Mouse (Mus musculus): ENCODE measurements around the gene Zbtb14. TPM values are rescaled to one million over a fixed set of nuclear protein-coding genes. Genes with fewer than 3 reads are reported as not detected.

Zbtb14 gene
- total and polyA plus RNA-seq, 2 experiments from 2014 or later, result 19.2 to 19.5 TPM

DNA sequence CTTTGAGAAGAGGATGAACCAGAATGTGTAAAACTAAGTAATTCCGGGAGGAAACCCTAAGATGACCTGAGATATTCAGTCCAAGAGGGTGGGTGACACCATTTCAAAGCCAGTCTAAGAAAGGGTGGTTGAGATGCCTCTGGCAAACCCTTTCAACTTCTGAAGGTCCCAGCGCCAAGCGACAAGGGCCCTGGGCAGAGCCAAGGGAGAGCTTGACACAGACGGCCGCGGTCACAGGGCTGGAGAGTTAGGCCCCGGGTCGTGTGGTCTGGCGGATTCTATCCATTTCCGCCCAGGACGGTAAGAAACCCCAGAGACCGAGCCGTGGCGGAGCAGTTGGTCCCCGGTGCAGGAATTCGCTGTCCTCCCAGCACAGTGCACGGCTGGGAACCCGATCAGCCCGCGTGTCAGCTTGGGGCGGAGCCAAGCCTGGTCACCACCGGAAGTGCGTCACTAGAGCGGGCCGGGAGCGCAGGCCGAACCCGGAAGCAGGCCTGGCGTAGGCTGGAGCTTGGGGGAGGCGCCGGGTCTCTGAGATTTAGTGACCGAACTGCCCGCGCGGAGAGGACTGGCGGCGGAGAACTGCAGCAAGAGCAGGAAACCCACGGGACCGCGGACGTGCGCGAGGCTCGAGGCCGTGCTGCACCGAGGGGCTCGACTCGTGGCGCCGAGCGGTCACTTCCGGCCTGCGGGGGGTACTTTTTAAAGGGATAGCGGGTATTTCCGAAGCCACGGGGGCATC, 34.2 kb downstream of the Zbtb14 start:
- no peaks in the 10 kb centered on the region for H3K4me1 ChIP-seq (ENCODE audit: insufficient read depth, low read length)
- DNase-seq (ENCODE audit: low spot score) (peak; percentile 97), ATAC-seq (peak; percentile 100)
- H3K4me2 ChIP-seq (ENCODE audit: low read depth, low read length), result peak overlapping the region; percentile 92
- WGBS, result under 1% methylated on average over 56 of the region's 56 CpGs
- H3K9me3 ChIP-seq (ENCODE audit: low read length), result no peaks in the 10 kb centered on the region
- H3K27me3 ChIP-seq (ENCODE audit: insufficient read depth, low read length), result no peaks in the 10 kb centered on the region
- TF ChIP-seq CTCF (IDR thresholded peaks at IDR 0.05; ENCODE audit: low read depth), result no peak
- H3K9ac ChIP-seq (replicated peaks; ENCODE audit: low read length), result peak overlapping the region; percentile 84
- no peaks in the 10 kb centered on the region for H3K36me3 ChIP-seq (ENCODE audit: insufficient read depth, low read length)
- peak overlapping the region; percentile 99 for H3K27ac ChIP-seq
- peak overlapping the region; percentile 88 for H3K4me3 ChIP-seq (ENCODE audit: low read length)

DNA sequence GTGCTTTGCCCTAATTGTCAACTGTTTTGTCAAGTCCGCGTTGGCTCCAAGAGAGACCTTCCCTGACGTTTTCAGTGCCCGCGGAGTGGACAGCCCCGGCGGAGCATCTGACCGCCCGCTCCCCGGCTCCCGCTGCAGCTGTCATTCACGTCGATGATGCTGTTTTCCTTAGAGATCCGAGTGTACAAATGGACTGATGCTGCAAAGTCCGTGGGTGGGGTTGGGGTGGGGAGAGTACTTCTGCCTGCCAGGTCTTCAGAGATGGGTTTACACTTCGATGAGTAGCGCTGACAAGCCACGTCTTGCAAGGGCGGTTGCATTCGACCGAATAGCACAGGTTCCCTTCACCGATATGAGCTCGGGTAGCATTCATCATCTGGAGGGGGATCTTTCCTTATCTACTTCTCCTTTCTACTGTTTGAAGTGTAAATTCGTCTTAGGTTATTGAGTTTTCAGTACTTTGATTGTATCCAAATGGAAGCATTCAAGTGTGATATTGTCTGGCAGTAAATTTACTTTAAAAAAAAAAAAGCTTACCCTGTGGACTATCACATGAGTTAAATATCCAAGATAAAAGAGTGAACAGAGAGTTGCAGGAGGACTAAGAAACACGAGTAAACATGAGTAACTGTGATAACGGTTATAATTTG, 35.0 kb downstream of the Zbtb14 start:
- H3K4me2 ChIP-seq (ENCODE audit: low read depth, low read length), result peak overlapping the region; percentile 92
- 4% methylated on average over 26 of the region's 26 CpGs for WGBS
- no peaks in the 10 kb centered on the region for H3K27me3 ChIP-seq (ENCODE audit: insufficient read depth, low read length)
- peak overlapping the region; percentile 88 for H3K4me3 ChIP-seq (ENCODE audit: low read length)
- H3K36me3 ChIP-seq (ENCODE audit: insufficient read depth, low read length), result no peaks in the 10 kb centered on the region
- peak; percentile 50 for ATAC-seq
- H3K9ac ChIP-seq (replicated peaks; ENCODE audit: low read length), result peak overlapping the region; percentile 84
- H3K4me1 ChIP-seq (ENCODE audit: insufficient read depth, low read length), result no peaks in the 10 kb centered on the region
- no peak for TF ChIP-seq CTCF (IDR thresholded peaks at IDR 0.05; ENCODE audit: low read depth)
- no peaks in the 10 kb centered on the region for H3K9me3 ChIP-seq (ENCODE audit: low read length)
- H3K27ac ChIP-seq, result peak overlapping the region; percentile 99
- no peak for DNase-seq (ENCODE audit: low spot score)

DNA sequence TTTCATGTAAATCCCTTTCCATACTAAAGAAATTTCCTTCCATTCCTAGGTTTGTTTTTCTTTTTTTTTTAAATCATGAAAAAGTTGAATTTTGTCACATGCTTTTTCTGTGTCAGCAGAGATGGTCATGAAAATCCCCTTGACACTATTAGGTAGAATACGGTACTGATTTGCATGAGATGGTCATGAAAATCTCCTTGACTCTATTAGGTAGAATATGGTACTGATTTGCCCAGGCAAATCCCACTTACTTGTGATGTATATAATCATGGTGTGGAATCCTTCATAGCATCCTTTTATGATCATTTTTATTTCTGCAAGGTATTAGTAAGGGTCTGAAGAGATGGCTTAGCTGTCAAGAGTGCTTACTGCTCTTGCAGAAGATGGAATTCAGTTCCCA, 38.7 kb downstream of the Zbtb14 start:
- no peak overlapping the region for H3K9ac ChIP-seq (replicated peaks; ENCODE audit: low read length)
- H3K36me3 ChIP-seq (ENCODE audit: insufficient read depth, low read length), result no peaks in the 10 kb centered on the region
- H3K27me3 ChIP-seq (ENCODE audit: insufficient read depth, low read length), result no peaks in the 10 kb centered on the region
- no peaks in the 10 kb centered on the region for H3K4me1 ChIP-seq (ENCODE audit: insufficient read depth, low read length)
- no peak for ATAC-seq
- no peaks in the 10 kb centered on the region for H3K9me3 ChIP-seq (ENCODE audit: low read length)
- H3K4me2 ChIP-seq (ENCODE audit: low read depth, low read length), result no peak overlapping the region
- 4% methylated on average over 1 of the region's 1 CpGs for WGBS
- peak; percentile 68 for DNase-seq (ENCODE audit: low spot score)
- no peak overlapping the region for H3K27ac ChIP-seq
- no peak overlapping the region for H3K4me3 ChIP-seq (ENCODE audit: low read length)
- no peak for TF ChIP-seq CTCF (IDR thresholded peaks at IDR 0.05; ENCODE audit: low read depth)

DNA sequence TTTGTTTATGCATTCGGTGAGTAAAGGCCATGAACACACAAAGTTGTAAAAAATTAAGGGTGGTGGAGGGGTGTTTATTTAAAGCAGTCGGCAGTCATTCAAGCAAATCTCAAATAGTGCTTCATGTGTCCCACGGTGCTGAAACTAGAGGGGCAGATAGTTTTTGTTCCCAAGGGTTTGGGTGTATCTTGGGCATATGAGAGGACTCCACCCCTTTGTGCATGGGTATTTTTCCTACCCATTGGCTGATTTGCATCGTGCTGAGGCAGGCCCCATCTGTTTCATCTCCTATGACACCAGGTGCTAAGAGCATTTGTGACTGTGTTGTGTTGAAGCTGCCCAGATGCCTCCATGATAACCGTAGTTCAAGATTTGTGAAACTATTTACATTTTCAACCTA, 55.0 kb downstream of the Zbtb14 start:
- 71% methylated on average over 5 of the region's 5 CpGs for WGBS
- no peak overlapping the region for H3K27ac ChIP-seq
- no peaks in the 10 kb centered on the region for H3K9me3 ChIP-seq (ENCODE audit: low read length)
- H3K4me1 ChIP-seq (ENCODE audit: insufficient read depth, low read length), result no peaks in the 10 kb centered on the region
- no peaks in the 10 kb centered on the region for H3K36me3 ChIP-seq (ENCODE audit: insufficient read depth, low read length)
- no peak overlapping the region for H3K4me2 ChIP-seq (ENCODE audit: low read depth, low read length)
- DNase-seq (ENCODE audit: low spot score) (no peak), ATAC-seq (no peak)
- H3K4me3 ChIP-seq (ENCODE audit: low read length), result no peak overlapping the region
- peaks cover 17% of the 10 kb centered on the region for H3K27me3 ChIP-seq (ENCODE audit: insufficient read depth, low read length)
- H3K9ac ChIP-seq (replicated peaks; ENCODE audit: low read length), result no peak overlapping the region
- TF ChIP-seq CTCF (IDR thresholded peaks at IDR 0.05; ENCODE audit: low read depth), result no peak

DNA sequence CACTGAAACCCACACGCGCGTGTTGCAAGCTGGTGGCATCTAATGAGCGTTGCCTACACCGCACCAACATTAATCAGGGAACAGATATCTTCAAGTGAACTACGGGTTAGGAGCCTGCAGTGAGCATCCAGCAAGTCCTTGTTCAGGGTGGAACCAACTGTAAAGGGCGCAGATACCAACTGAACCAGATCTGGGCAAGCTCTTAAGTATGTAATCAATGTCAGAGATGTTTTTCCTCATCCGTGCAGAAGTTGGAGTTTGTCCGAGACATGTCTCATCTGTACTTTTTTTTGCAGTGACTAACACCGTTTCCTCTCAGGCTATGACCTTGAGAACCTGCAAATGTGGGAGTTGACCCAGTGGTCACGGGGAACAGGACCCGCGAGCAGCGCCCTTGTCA, 55.6 kb downstream of the Zbtb14 start:
- WGBS, result 29% methylated on average over 14 of the region's 14 CpGs
- peaks cover 17% of the 10 kb centered on the region for H3K27me3 ChIP-seq (ENCODE audit: insufficient read depth, low read length)

DNA sequence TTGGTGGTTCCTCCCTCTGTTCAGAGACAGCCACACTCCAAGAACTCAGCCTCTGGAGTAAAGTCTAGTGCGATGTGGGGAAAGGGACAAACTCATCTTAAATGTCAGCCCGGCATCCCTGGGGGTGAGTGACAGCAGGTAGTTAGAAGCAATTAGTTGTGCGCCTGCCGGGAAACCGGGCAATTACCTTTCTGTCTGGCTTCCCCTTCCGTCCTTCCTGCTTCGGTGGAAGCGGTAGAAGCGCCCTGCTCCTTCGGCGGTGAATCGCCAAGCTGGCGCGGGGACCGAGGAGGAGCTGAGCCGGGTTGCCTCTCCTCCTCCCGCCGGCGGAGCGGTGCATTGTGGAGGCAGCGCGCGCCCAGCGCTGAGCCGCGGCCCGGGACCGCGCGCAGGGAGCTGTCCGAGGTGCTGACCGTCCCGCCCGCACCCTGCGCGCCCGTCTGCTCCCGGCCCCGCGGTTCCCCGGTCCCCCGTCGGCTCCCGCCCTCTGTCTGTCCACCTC, 56.2 kb downstream of the Zbtb14 start, which contains the start of gene Akain1:
TSS of gene Akain1 (plus strand) at position 337 of the 502 bp plus-strand sequence.
- H3K27me3 ChIP-seq (ENCODE audit: insufficient read depth, low read length), result peaks cover 17% of the 10 kb centered on the region
- DNase-seq (ENCODE audit: low spot score), result peak; percentile 79
- peak within 1 kb of the TSS; percentile 45 for H3K9ac ChIP-seq (replicated peaks; ENCODE audit: low read length)
- H3K4me2 ChIP-seq (ENCODE audit: low read depth, low read length), result peak within 1 kb of the TSS; percentile 92
- WGBS, result under 1% methylated on average over 44 of the region's 44 CpGs
- TF ChIP-seq CTCF (IDR thresholded peaks at IDR 0.05; ENCODE audit: low read depth), result no peak
- no peak within 1 kb of the TSS for H3K27ac ChIP-seq
- no peaks in the 10 kb centered on the region for H3K9me3 ChIP-seq (ENCODE audit: low read length)
- peak within 1 kb of the TSS; percentile 59 for H3K4me3 ChIP-seq (ENCODE audit: low read length)
- ATAC-seq, result peak; percentile 89
- H3K4me1 ChIP-seq (ENCODE audit: insufficient read depth, low read length), result no peaks in the 10 kb centered on the region
- H3K36me3 ChIP-seq (ENCODE audit: insufficient read depth, low read length), result no peaks in the 10 kb centered on the region

More for the DNA sequence above, 55.6 kb downstream of the Zbtb14 start:
- ATAC-seq (no peak), DNase-seq (ENCODE audit: low spot score) (no peak)
- Histone ChIP-seq H3K9ac (replicated peaks; ENCODE audit: low read length) (no peak overlapping the region), H3K36me3 (ENCODE audit: insufficient read depth, low read length) (no peaks in the 10 kb centered on the region), H3K4me3 (ENCODE audit: low read length) (peak overlapping the region; percentile 59), H3K4me2 (ENCODE audit: low read depth, low read length) (peak overlapping the region; percentile 92), H3K27ac (no peak overlapping the region), H3K4me1 (ENCODE audit: insufficient read depth, low read length) (no peaks in the 10 kb centered on the region), H3K9me3 (ENCODE audit: low read length) (no peaks in the 10 kb centered on the region)
- no peak for TF ChIP-seq CTCF (IDR thresholded peaks at IDR 0.05; ENCODE audit: low read depth)
